Mouse (Mus musculus) spleen, adult 2 months (tissue): ENCODE data around the gene Amdhd1.

ENCODE experiments used
- CTCF ChIP-seq: fragments of 200-500 bp; IDR thresholded peaks from 2 replicates; pipeline ENCODE4 v1.5.1; 2011; ENCODE audit warnings: mild to moderate bottlenecking, inconsistent platforms; ENCODE audit not compliant: insufficient read depth, insufficient read length, insufficient replicate concordance; ENCODE audit errors: extremely low read depth
- POLR2A ChIP-seq: fragments of 200-500 bp; IDR thresholded peaks from 2 replicates; pipeline ENCODE4 v1.6.1; 2011; ENCODE audit warnings: low read depth, low read length, inconsistent platforms

DNA sequence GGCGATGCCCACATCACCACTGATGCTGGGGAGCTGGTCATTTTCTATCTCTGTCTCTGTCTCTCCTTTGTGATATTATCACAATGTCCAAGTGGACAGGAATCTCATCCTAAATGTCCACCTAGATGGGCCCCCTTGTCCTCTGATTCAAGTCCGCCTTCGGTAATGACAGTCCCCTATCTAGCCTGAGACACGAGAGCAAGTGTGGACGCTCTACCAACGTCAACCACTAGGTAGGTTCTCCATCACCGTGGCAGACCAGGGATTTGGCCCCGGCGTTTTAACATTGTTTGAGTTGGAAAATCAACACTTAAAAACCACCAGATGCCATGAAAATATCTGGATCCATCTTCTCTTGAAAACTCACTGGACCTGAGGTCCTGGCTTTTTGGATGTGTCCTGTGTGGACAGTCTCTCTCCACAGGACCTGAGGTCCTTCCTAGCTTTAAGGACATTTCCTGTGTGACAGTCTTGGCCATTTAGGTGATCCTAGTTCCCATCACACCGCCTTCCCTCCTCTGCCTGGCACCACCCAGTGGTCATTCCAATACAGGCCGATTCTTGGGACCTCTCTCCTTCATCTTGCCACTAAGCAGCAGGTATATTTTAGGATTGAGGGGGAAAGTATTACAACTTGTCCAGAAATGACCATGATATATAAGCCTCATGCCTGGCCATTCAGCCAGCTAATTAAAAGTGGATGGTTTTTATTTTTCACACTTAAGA lies 28.2 kb upstream of the Amdhd1 start:
- TF ChIP-seq CTCF (no peak), POLR2A (no peak)
